Mouse (Mus musculus): ENCODE results near the gene Zfp358. TPM values are rescaled to one million over a fixed set of nuclear protein-coding genes. Genes with fewer than 3 reads are reported as not detected.
A peak's percentile ranks its signal among the peaks of the same experiment; 100 is the strongest.

Gene Zfp358
- total RNA-seq, 2 experiments from 2014 or later, result 25.3 to 26.4 TPM

DNA sequence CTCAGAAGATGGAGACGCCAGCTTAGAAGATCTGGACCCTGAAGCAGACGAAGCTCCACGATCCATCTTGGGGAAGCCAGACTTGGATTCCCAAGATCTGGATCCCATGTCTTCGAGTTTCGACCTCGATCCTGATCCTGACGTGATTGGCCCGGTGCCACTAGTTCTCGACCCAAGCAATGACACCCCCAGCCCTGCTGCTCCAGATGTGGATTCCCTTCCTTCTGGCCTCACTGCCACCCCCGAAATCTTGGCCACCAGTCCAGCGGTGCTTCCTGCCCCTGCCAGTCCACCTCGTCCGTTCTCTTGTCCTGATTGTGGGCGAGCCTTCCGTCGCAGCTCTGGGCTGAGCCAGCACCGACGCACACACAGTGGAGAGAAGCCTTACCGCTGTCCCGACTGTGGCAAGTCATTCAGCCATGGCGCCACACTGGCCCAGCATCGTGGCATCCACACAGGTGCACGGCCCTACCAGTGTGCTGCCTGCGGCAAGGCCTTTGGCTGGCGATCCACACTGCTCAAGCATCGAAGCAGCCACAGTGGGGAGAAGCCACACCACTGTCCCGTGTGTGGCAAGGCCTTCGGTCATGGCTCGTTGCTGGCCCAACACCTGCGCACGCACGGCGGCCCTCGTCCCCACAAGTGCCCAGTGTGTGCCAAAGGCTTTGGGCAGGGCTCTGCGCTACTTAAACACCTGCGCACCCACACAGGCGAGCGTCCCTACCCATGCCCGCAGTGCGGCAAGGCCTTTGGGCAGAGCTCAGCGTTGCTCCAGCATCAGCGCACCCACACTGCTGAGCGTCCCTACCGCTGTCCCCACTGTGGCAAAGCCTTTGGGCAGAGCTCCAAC lies 2.9 kb downstream of the Zfp358 start:
- intact Hi-C loops (cut with DNase I), result no loop called here
- no peak for DNase-seq (ENCODE audit: low spot score in 2 of 2)

DNA sequence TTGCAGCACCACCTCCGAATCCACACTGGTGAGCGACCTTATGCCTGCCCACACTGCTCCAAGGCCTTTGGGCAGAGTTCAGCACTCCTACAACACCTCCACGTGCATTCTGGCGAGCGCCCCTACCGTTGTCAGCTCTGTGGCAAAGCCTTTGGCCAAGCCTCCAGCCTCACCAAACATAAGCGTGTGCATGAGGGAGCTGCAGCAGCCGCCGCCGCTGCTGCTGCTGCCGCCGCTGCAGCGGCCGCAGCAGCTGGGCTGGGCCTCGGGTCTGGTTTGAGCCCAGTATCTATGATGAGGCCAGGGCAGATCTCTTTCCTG lies 3.5 kb downstream of the Zfp358 start:
- intact Hi-C loops (cut with DNase I), result no loop called here
- DNase-seq (ENCODE audit: low spot score in 2 of 2), result no peak

DNA sequence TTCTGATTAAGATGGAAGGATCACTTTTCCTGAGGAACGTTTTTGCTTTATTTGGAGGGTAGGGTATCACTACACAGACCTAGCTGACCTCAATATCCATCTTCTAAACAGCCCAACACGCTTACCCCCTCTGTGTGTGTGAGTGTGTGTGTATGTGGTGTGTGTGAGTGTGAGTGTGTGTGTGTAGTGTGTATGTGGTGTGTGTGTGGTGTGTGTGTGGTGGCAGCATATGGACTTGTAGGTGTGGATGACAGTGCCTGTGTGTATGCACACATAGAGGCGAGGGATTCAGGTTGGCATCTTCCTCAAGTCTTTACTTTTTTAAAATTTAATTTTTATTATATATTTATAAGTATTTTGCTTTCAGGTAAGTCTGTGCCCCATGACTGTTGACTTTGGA lies 5.6 kb downstream of the Zfp358 start:
- intact Hi-C loops (cut with DNase I), result no loop called here

DNA sequence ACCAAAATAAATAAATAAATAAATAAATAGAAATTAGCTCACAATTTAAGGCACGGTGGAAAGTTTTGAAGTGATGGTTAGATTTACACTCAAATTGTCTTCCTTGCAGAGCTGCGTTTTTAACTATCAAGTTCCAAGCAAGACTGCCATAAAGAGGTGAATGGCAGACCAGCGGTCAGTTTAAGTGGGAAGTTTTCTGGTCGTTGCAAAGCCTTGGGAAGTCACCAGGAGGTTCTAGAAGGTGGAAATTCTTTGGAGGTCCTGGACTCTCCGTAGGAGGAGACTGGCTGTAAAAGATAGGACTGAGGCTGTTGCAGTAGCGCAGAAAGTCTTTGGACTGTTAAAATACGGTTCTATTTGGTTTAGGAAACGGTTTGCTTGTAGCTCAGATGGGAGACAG lies 6.8 kb downstream of the Zfp358 start:
- intact Hi-C loops (cut with DNase I), result no loop called here
- DNase-seq (ENCODE audit: low spot score in 2 of 2), result no peak

More for the DNA sequence above, 5.6 kb downstream of the Zfp358 start:
- DNase-seq (ENCODE audit: low spot score in 2 of 2), result no peak

DNA sequence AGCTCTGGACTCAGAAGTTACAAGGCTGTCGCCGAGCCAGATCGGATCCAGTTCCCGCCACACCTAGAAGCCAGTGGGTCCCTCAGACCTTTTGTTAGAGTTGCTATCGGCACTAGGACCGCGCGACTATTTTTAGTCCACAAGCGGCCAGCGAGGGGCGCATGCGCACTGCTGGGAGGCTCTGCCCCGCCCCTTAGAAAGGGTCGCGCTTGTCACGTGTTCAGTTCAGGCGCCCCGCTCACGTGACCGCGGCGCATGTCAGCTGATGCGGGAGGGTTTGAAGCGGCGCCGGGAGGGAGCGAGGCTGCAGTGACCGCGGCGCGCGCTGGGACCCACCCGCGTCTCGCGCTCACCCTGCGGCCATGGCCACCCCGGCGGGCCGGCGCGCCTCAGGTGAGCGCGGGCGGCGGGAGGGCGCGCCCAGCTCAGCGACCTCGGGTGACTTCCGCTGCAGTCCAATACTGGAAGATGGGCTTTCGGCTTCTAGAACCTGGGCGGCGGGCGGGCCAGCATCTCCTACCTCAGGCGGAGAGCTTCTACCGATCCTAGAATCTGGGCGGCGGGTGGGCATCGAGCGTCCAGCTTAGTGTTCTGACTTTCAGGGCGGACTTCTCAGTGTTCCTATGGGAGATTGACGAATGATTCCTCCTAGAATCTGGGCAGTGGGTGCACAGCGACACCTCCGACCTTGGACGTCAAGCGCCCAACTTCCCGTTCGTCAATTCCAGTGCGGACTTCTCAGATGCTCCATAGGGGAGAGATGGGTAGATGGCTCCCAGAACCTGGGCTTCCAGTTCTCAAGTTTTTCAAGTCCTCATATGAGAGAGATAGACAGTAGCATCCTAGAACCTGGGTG lies 7.5 kb downstream of the Zfp358 start, which contains the start of gene Mcoln1:
Gene Mcoln1, plus strand, starts transcription at position 223 of the 856 bp plus-strand sequence.
- intact Hi-C loops (cut with DNase I), result no loop called here
- peak; percentile 98 to 99 for DNase-seq (ENCODE audit: low spot score in 2 of 2)

DNA sequence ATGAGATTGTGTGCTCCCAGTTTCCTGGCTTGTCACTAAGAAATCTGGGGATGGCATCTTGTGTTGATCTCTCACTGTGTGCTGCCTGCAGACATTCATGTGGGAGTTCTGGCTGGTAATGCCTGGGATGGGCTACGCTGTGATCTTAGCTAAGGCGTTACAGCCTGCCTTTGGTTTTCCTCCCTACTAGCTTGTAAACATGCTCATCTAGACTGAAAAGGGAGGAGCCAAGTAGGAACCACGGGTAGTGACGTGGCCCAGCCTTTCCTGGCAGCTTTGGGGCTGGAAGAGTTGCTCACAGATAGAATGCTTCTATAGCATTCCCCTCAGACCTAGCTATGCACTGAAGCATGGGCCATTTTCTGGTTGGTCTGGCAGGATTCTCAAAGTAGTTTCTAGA lies 9.3 kb downstream of the Zfp358 start:
- DNase-seq (ENCODE audit: low spot score in 2 of 2), result peak in 1 of 2 experiments; percentile 58
- intact Hi-C loops (cut with DNase I), result no loop called here

DNA sequence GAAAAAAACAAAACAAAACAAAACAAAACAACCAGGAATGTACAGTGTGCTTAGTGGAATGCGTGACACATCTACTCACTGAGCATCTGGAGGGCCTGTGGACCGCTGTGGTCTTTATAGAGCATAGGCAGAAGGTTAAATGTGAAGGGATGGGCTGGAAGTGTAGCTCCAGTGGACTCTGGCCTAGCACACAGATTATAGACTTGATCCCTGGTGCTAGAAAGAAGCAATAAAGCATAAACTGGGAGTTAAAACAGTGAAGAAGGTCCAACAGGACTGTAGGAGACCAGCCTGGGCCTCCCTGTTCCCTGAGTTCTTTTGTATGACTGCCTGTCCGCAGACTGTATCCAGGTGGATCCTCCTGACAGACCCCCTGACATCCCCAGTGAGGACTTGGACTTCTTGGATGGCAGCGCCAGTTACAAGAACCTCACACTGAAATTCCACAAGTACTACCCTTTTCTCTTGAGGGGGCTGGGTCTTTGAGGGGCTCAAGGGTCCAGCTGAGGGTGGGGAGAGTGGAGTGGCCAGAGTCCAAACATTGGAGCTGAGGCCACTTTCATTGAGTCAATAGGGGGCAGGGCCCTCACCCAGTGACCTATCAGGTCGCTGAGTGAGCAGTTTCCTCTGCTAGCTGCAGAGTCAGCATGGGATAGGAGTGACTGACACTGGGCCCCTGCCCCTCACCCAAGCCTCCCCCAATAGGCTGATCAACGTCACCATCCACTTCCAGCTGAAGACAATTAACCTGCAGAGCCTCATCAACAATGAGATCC lies 15.2 kb downstream of the Zfp358 start:
- intact Hi-C loops (cut with DNase I), result no loop called here
- no peak for DNase-seq (ENCODE audit: low spot score in 2 of 2)

DNA sequence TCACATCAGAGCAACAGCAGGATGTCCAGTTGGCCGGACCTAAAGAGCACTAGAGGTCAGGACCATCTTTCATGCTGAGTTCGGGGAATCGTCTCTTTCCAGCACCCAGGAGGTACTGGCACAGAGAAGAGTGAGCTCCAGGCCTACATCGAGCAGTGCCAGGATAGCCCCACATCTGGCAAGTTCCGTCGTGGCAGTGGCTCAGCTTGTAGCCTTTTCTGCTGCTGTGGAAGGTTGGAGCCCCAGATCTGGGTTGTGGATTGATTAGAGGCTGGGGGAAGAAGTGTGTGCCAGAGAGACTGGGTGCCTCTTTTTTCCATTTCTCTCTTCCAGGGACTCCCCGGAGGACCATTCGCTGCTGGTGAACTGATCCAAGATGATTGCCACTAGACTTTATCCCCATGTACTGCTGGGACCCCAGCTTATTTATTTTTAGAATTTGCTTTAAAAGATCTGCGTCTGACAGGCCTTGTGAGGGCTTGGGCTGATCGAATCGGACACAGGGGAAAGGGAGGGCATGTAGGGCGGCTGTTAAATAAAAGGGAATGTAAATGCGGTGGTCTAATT lies 21.8 kb downstream of the Zfp358 start:
- DNase-seq (ENCODE audit: low spot score in 2 of 2), result no peak
- intact Hi-C loops (cut with DNase I), result no loop called here

DNA sequence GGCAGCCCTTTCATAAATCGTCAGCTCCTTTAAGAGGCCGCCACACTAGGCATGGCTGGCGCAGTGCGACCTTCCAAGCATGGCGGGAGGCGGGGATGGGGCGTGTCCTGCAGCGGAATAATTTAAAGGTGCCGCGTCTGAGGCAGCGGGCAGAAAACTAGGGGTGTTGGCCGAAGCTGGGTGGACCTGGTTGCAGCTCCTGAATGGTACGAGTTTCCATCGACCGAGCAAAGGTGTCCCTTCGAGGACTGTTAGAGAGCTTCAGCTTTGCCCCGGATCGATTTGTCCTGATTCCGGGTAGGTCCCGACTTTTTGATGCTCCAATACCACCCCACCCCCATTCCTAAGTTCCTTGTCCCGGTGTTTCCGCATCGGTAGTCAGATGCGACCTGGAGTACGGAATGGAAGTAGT lies 22.3 kb downstream of the Zfp358 start, which contains the start of gene Pnpla6:
Gene Pnpla6, plus strand, starts transcription at position 125 of the 412 bp plus-strand sequence.
- intact Hi-C loops (cut with DNase I), result no loop called here
- peak; percentile 86 to 92 for DNase-seq (ENCODE audit: low spot score in 2 of 2)

DNA sequence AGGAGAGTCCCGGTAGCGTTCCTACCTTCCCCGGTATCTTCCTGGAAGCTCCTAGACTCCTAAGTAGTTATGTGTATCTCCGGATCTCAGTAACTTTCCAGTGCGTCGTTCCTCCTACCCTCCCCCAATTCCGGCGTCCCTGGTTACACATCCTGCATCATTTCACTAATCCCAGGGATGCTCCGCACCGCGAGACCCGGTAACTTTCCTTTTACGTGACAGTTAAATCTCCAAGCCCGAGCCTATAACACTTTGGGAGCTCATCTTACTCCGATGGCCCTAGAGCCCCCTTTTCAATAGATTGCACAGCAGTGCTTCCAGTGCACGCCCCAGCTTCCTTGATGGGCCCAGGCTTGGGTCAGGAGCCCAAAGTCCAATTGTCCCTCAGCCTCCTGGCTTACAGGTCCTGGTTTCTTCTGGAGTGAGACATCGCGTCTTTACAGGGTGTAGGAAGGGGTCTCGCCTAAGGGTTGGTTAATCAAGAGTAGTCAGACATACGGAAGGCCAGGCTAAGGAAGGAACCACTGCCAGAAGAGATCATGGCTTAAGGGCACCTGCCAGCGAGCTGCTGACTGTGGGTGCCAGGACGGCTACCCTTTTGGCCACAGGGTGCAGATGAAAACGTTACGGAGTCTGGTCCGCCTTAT lies 23.0 kb downstream of the Zfp358 start:
- intact Hi-C loops (cut with DNase I), result no loop called here
- DNase-seq (ENCODE audit: low spot score in 2 of 2), result peak; percentile 56 to 84

DNA sequence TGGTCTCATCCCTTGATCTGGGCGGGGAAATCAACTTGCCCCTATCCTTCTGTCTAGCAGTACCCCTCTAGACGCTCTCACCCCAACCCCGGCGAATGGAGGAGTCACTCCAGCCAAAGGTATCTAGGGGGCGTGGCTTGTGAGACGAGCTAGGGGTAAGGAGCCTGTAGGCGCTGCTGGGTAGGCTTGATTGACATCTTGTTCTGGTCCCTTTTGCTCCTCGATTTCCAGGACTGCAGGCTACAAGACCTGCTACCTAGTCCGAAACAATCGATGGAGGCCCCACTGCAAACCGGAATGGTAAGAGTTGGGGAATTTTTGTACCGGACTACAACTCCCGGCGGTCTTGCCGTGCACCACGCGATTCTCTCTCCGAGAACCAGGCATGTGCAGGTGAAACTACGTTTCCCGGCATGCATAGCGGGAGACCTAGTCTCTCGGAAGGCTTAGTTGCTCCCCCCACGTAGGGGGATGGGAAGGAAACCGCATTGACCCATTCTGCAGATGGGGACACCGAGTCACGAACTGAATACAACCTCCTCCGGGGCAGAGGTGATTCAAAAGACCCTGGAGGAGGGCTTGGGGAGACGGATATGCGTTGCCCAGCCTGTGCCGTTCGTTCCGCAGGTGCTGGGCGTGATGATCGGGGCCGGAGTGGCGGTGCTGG lies 23.6 kb downstream of the Zfp358 start:
- peak; percentile 95 to 97 for DNase-seq (ENCODE audit: low spot score in 2 of 2)
- intact Hi-C loops (cut with DNase I), result no loop called here

DNA sequence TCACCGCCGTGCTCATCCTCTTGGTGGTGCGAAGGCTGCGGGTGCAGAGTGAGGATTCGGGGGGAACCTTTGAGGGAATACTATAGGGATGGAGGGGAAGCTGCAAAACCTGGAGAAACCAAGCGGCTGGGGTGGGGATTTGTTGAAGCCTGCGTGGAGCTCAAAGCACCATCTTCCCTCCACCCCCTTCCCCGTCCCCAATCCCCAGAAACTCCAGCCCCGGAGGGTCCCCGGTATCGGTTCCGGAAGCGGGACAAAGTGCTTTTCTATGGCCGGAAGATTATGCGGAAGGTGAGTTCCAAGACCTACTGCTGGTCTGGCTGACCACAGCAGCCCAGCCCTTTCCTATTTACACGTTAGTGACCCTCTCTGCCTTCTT lies 24.2 kb downstream of the Zfp358 start:
- peak; percentile 54 to 67 for DNase-seq (ENCODE audit: low spot score in 2 of 2)
- intact Hi-C loops (cut with DNase I), result no loop called here

DNA sequence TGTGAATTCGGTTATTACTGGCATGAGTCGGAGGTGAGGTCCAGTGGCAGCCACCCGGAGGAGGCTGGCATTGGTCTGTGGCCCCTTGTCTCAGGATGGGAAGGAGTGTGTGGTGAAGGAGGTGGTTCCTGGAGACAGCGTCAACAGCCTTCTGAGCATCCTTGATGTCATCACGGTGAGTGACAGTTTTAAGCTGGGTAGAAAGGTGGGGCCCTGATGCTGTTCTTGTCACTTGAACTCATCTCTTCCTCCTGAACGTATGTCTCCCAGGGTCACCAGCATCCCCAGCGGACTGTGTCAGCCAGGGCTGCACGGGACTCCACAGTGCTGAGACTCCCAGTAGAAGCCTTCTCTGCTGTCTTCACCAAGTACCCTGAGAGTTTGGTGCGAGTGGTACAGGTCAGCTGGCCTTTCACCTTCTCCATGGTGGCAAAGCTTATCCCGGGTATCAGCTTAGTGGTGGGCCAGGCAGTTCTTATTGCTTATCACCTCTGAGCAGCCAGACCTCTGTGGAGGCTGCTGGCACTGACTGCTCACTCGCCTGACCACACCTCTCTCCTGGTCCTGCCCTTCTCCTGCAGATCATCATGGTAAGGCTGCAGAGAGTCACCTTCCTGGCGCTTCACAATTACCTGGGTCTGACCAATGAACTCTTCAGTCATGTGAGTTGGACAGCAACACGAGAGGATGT lies 29.2 kb downstream of the Zfp358 start:
- DNase-seq (ENCODE audit: low spot score in 2 of 2), result no peak

DNA sequence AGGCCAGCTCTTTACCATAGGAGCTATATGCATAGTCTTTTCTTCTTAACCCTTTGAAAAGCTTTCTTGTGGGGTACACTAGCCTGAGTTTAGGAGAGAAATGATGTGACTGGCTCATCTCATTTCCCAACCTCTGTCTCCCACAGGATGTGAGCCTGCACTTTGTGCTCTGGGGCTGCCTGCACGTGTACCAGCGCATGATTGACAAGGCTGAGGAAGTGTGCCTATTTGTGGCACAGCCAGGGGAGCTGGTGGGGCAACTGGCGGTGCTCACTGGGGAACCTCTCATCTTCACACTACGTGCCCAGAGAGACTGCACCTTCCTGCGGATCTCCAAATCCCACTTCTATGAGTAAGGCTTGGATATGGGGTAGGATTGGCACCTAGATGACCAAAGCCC lies 37.9 kb downstream of the Zfp358 start:
- intact Hi-C loops (cut with DNase I), result no loop called here
- DNase-seq (ENCODE audit: low spot score in 2 of 2), result no peak

More for the DNA sequence above, 29.2 kb downstream of the Zfp358 start:
- intact Hi-C loops (cut with DNase I), result no loop called here

DNA sequence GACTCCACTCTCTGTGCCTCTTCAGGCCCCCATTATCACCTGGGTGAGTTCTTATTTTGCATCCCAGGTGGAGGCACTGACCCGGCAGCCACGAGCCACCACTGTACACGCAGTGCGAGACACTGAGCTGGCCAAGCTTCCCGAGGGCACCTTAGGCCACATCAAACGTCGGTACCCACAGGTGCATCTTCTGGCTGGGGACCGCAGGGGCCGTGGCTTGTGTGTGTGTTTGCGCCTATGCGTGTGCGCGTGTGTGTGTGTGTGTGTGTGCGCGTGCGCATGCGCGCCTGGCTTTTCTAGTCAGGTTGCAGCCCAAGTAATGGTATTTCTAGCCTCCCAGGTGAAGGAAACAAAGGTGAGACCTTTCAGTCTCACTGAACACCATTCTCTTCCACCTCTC lies 39.0 kb downstream of the Zfp358 start:
- intact Hi-C loops (cut with DNase I), result no loop called here
- no peak for DNase-seq (ENCODE audit: low spot score in 2 of 2)

DNA sequence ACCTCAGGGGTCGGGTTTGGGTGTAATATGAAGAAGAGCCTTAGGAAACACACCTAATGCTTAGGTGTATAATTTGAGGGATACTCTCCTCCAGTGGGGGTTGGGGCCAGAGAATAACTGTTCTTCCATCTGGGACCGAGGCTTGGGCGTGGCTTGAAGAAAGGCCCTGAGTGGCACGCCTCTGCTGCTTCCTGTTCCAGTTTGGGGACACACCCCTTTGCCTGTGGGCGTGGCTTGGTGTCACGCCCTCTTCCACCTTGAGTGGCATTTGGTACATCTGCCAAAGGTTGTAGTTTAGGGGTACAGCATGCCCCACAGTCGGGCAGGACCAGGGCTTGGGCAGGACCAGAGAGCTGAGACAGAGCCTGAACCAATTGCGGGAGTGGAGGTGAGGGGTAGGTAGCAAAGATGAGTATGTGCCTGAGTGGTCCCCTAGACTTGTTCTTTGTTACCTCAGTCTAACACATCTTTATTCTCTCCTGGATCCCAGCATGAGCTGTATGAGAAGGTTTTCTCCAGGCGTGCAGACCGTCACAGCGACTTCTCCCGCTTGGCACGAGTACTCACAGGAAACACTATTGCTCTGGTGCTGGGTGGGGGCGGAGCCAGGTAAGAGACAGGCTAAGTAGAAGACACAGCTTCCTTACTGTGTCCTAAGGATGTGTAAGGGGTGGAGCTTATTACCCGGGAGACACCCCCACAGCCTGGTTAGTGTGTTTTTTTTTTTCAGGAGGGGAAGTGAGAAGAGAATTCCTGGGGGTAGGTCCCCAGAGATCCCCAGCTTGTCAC lies 43.3 kb downstream of the Zfp358 start:
- intact Hi-C loops (cut with DNase I), result no loop called here
- no peak for DNase-seq (ENCODE audit: low spot score in 2 of 2)

DNA sequence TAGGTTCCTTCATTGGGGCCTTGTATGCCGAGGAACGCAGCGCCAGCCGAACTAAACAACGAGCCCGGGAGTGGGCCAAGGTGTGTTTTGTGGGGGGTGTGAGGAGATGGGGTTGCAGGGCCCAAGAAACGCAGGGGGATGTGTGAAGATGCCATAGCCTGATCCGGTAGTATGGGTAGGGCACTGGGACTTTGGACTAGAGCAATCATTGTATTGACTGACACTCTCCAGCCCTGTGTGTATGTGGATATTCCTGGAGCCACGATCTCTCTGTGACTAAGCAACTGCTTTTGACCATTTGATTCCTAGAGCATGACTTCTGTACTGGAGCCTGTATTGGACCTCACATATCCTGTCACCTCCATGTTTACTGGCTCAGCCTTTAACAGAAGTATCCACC lies 44.0 kb downstream of the Zfp358 start:
- no peak for DNase-seq (ENCODE audit: low spot score in 2 of 2)
- intact Hi-C loops (cut with DNase I), result no loop called here

All from left cerebral cortex, postnatal 14 days (tissue).